Mouse (Mus musculus) midbrain, embryonic 14.5 days (tissue): ENCODE data around the gene Ltbp2. TPM values are rescaled to one million over a fixed set of nuclear protein-coding genes. Genes with fewer than 3 reads are reported as not detected.

ENCODE experiments used
- ATAC-seq: fragments of 200-750 bp; cut with Nextera tagmentation; 2 replicates; pipeline ENCODE4 v1.8.0; 2017; ENCODE audit warnings: moderate number of reproducible peaks, moderate library complexity; ENCODE audit not compliant: low FRiP score, low TSS enrichment
- DNase-seq: peaks from one replicate; pipeline ENCODE4 v3.0.0-alpha.2; 2015
- H3K27ac ChIP-seq: fragments of 300-500 bp; sonication (generic); replicated peaks from 2 replicates; pipeline ENCODE4 v1.5.1; 2014; ENCODE audit warnings: mild to moderate bottlenecking, low read depth, low read length, moderate library complexity
- H3K27me3 ChIP-seq: fragments of 300-500 bp; sonication (generic); 2 replicates; pipeline ENCODE4 v1.6.1; 2014; ENCODE audit warnings: low read length, control low read depth, mixed read lengths; ENCODE audit not compliant: control insufficient read depth, insufficient read depth
- H3K36me3 ChIP-seq: fragments of 300-500 bp; sonication (generic); 2 replicates; pipeline ENCODE4 v1.6.1; 2014; ENCODE audit warnings: low read length, control low read depth; ENCODE audit not compliant: control insufficient read depth, insufficient read depth
- H3K4me1 ChIP-seq: fragments of 300-500 bp; sonication (generic); 2 replicates; pipeline ENCODE4 v1.6.1; 2014; ENCODE audit warnings: mild to moderate bottlenecking, antibody characterized with exemption, low read length, control low read depth; ENCODE audit not compliant: control insufficient read depth, insufficient read depth
- H3K4me2 ChIP-seq: fragments of 300-500 bp; sonication (generic); 2 replicates; pipeline ENCODE4 v1.6.1; 2014; ENCODE audit warnings: mild to moderate bottlenecking, low read length, moderate library complexity
- H3K4me3 ChIP-seq: fragments of 300-500 bp; sonication (generic); replicated peaks from 2 replicates; pipeline ENCODE4 v1.5.1; 2014; ENCODE audit warnings: low read depth, low read length
- H3K9ac ChIP-seq: fragments of 300-500 bp; sonication (generic); replicated peaks from 2 replicates; pipeline ENCODE4 v1.6.1; 2014; ENCODE audit warnings: mild to moderate bottlenecking, low read length, moderate library complexity
- H3K9me3 ChIP-seq: fragments of 300-500 bp; sonication (generic); 2 replicates; pipeline ENCODE4 v1.6.1; 2016; ENCODE audit warnings: low read length, control low read depth, mixed read lengths; ENCODE audit not compliant: control insufficient read depth
- WGBS: fragments of 180-500 bp; shearing (Covaris S2); extraction: QIAGEN DNeasy Blood & Tissue Kit; methylation state at CpG from one replicate; pipeline ENCODE4 v1.1.7; 2014; 5-methylcytosine and 5-hydroxymethylcytosine counted together
- polyA plus RNA-seq: library from polyadenylated mRNA; unstranded; fragments of >200 nt; fragmentation: Nextera tagmentation; extraction: Ambion mirVana; gene quantifications from 2 replicates; pipeline ENCODE4 v1.2.1, GENCODE M21; 2014

Ltbp2 gene
- polyA plus RNA-seq, 1 experiment from 2014 or later = 0.13 TPM

- H3K36me3 ChIP-seq = no peaks in the 10 kb centered on the region
- no peaks in the 10 kb centered on the region for H3K27me3 ChIP-seq
- DNase-seq = no peak
- H3K4me2 ChIP-seq = no peak overlapping the region
- H3K9me3 ChIP-seq = no peaks in the 10 kb centered on the region
- H3K4me1 ChIP-seq = no peaks in the 10 kb centered on the region
- no peak for ATAC-seq
- H3K4me3 ChIP-seq = no peak overlapping the region
- no peak overlapping the region for H3K9ac ChIP-seq
- 82% methylated on average over 7 of the region's 7 CpGs for WGBS
- no peak overlapping the region for H3K27ac ChIP-seq
Observed at GRCm38 (mm10) chr12:84823601-84824000, 52.7 kb downstream of the Ltbp2 start.

- Histone ChIP-seq H3K27me3 (no peaks in the 10 kb centered on the region), H3K27ac (no peak overlapping the region), H3K36me3 (no peaks in the 10 kb centered on the region), H3K4me2 (no peak overlapping the region), H3K4me1 (no peaks in the 10 kb centered on the region), H3K9me3 (no peaks in the 10 kb centered on the region), H3K9ac (no peak overlapping the region), H3K4me3 (no peak overlapping the region)
- ATAC-seq (no peak), DNase-seq (no peak)
- WGBS = 87% methylated on average over 13 of the region's 13 CpGs
Observed at GRCm38 (mm10) chr12:84819236-84820168, 56.8 kb downstream of the Ltbp2 start.

- WGBS = 67% methylated on average over 4 of the region's 4 CpGs
- no peak overlapping the region for H3K27ac ChIP-seq
- H3K27me3 ChIP-seq = no peaks in the 10 kb centered on the region
- H3K36me3 ChIP-seq = no peaks in the 10 kb centered on the region
- H3K4me2 ChIP-seq = no peak overlapping the region
- no peaks in the 10 kb centered on the region for H3K9me3 ChIP-seq
- no peak overlapping the region for H3K4me3 ChIP-seq
- H3K9ac ChIP-seq = no peak overlapping the region
- H3K4me1 ChIP-seq = no peaks in the 10 kb centered on the region
- no peak for DNase-seq
- no peak for ATAC-seq
Observed at GRCm38 (mm10) chr12:84818496-84818895, 57.8 kb downstream of the Ltbp2 start.

- Histone ChIP-seq H3K27me3 (no peaks in the 10 kb centered on the region), H3K9me3 (no peaks in the 10 kb centered on the region), H3K9ac (no peak overlapping the region), H3K4me2 (no peak overlapping the region), H3K4me1 (no peaks in the 10 kb centered on the region), H3K27ac (no peak overlapping the region), H3K36me3 (no peaks in the 10 kb centered on the region), H3K4me3 (no peak overlapping the region)
- ATAC-seq = no peak
- WGBS = 83% methylated on average over 3 of the region's 3 CpGs
- no peak for DNase-seq
Observed at GRCm38 (mm10) chr12:84814663-84815325, 61.5 kb downstream of the Ltbp2 start.

- Histone ChIP-seq H3K27ac (no peak overlapping the region), H3K4me1 (no peaks in the 10 kb centered on the region), H3K4me3 (no peak overlapping the region), H3K9ac (no peak overlapping the region), H3K27me3 (no peaks in the 10 kb centered on the region), H3K4me2 (no peak overlapping the region), H3K36me3 (no peaks in the 10 kb centered on the region), H3K9me3 (no peaks in the 10 kb centered on the region)
- DNase-seq (no peak), ATAC-seq (no peak)
- 47% methylated on average over 7 of the region's 7 CpGs for whole genome bisulfite sequencing
Observed at GRCm38 (mm10) chr12:84813773-84814172, 62.6 kb downstream of the Ltbp2 start.

- H3K36me3 ChIP-seq = no peaks in the 10 kb centered on the region
- no peaks in the 10 kb centered on the region for H3K27me3 ChIP-seq
- no peaks in the 10 kb centered on the region for H3K9me3 ChIP-seq
- no peak overlapping the region for H3K9ac ChIP-seq
- DNase-seq (no peak), ATAC-seq (no peak)
- H3K4me3 ChIP-seq = no peak overlapping the region
- no peak overlapping the region for H3K4me2 ChIP-seq
- WGBS = 60% methylated on average over 3 of the region's 3 CpGs
- H3K27ac ChIP-seq = no peak overlapping the region
- H3K4me1 ChIP-seq = no peaks in the 10 kb centered on the region
Observed at GRCm38 (mm10) chr12:84812004-84812403, 64.3 kb downstream of the Ltbp2 start.

GRCm38 (mm10) chr12:84811510-84811909 lies 64.8 kb downstream of the Ltbp2 start:
- Histone ChIP-seq H3K4me2 (no peak overlapping the region), H3K4me3 (no peak overlapping the region), H3K27me3 (no peaks in the 10 kb centered on the region), H3K36me3 (no peaks in the 10 kb centered on the region), H3K9me3 (no peaks in the 10 kb centered on the region), H3K27ac (no peak overlapping the region), H3K9ac (no peak overlapping the region), H3K4me1 (no peaks in the 10 kb centered on the region)
- ATAC-seq (no peak), DNase-seq (no peak)
- 64% methylated on average over 4 of the region's 4 CpGs for WGBS

- no peak overlapping the region for H3K4me3 ChIP-seq
- no peak overlapping the region for H3K4me2 ChIP-seq
- no peak overlapping the region for H3K9ac ChIP-seq
- H3K4me1 ChIP-seq = no peaks in the 10 kb centered on the region
- WGBS = 84% methylated on average over 1 of the region's 1 CpGs
- no peak for DNase-seq
- no peak overlapping the region for H3K27ac ChIP-seq
- ATAC-seq = no peak
- no peaks in the 10 kb centered on the region for H3K9me3 ChIP-seq
- H3K36me3 ChIP-seq = no peaks in the 10 kb centered on the region
- H3K27me3 ChIP-seq = no peaks in the 10 kb centered on the region
Observed at GRCm38 (mm10) chr12:84810810-84811209, 65.5 kb downstream of the Ltbp2 start.

- Histone ChIP-seq H3K4me3 (no peak overlapping the region), H3K36me3 (no peaks in the 10 kb centered on the region), H3K27ac (no peak overlapping the region), H3K9ac (no peak overlapping the region), H3K9me3 (no peaks in the 10 kb centered on the region), H3K27me3 (no peaks in the 10 kb centered on the region), H3K4me1 (no peaks in the 10 kb centered on the region), H3K4me2 (no peak overlapping the region)
- ATAC-seq (no peak), DNase-seq (no peak)
- 80% methylated on average over 6 of the region's 6 CpGs for WGBS
Observed at GRCm38 (mm10) chr12:84809033-84809432, 67.3 kb downstream of the Ltbp2 start.
